In the genomic region with DNA sequence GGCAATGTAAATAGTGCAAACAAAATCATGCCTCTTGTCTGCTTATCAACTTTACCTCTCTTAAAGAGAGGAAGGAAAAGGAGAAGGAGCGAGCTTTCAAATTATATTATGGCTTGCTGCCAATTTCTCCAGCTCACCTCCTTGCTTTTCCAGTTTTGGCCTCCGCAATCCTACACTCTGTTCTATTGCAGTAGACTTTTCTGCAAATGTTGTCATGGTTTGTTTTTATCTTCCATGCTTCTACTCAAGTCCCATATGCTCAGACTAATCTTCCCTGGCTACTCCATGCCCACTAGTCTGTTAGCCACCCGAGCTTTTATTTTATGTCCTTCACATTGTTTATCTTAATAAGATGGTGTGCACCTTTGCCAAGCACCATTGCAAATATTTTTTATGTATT, we compare ENCODE assay signal across 27 mouse cellular contexts.
DNase-seq lines count a peak whose midpoint lies in the region; ATAC-seq and TF ChIP-seq lines count a peak whose summit lies in the region.
"Had no signal": no experiment of that assay in that cellular context is flagged by ENCODE, and none has a peak within 500 bp of the region (broad histone marks: within the 10 kb centered on the region; RNA-seq: fewer than 3 reads in every experiment).

No protein-coding gene starts in this region.

- H3K9ac ChIP-seq in lung, embryonic 14.5 days: no peak overlapping the region
- H3K9ac ChIP-seq: embryonic facial prominence, embryonic 15.5 days; forebrain, postnatal 0 days; heart, embryonic 12.5 days; heart, embryonic 15.5 days; hindbrain, embryonic 14.5 days had no signal

- no peak overlapping the region for H3K4me3 ChIP-seq in lung, embryonic 14.5 days (ENCODE audit: low read depth, low read length)
- H3K4me3 ChIP-seq: embryonic facial prominence, embryonic 15.5 days; heart, embryonic 12.5 days; heart, embryonic 15.5 days had no signal

- H3K27ac ChIP-seq in lung, embryonic 14.5 days (ENCODE audit: low read depth): no peak overlapping the region
- H3K27ac ChIP-seq: embryonic facial prominence, embryonic 15.5 days; heart, embryonic 15.5 days; hindbrain, embryonic 14.5 days; hindbrain, postnatal 0 days had no signal

- no peaks in the 10 kb centered on the region for H3K36me3 ChIP-seq in lung, embryonic 14.5 days (ENCODE audit: insufficient read depth)
- H3K36me3 ChIP-seq: embryonic facial prominence, embryonic 15.5 days; heart, embryonic 12.5 days; heart, embryonic 15.5 days had no signal

- no peaks in the 10 kb centered on the region for H3K27me3 ChIP-seq in lung, embryonic 14.5 days (ENCODE audit: insufficient read depth, low read length)
- H3K27me3 ChIP-seq: embryonic facial prominence, embryonic 15.5 days; heart, embryonic 12.5 days; heart, embryonic 15.5 days had no signal

- 46% methylated on average over 3 of the region's 3 CpGs for WGBS in lung, embryonic 14.5 days

- H3K4me2 ChIP-seq in lung, embryonic 14.5 days: no peak overlapping the region
- H3K4me2 ChIP-seq: embryonic facial prominence, embryonic 15.5 days; heart, embryonic 12.5 days; heart, embryonic 15.5 days; hindbrain, embryonic 14.5 days had no signal

- TF ChIP-seq CTCF in lung, embryonic 14.5 days (IDR thresholded peaks at IDR 0.05; ENCODE audit: low read depth): no peak

- H3K9me3 ChIP-seq in lung, embryonic 14.5 days (ENCODE audit: low read depth, low read length): no peaks in the 10 kb centered on the region
- H3K9me3 ChIP-seq: embryonic facial prominence, embryonic 15.5 days; heart, embryonic 12.5 days; heart, embryonic 15.5 days had no signal

- no peaks in the 10 kb centered on the region for H3K4me1 ChIP-seq in lung, embryonic 14.5 days (ENCODE audit: insufficient read depth)
- H3K4me1 ChIP-seq: heart, embryonic 12.5 days; heart, embryonic 15.5 days had no signal

- peak; percentile 1 to 40 for DNase-seq in frontal cortex, adult 2 months (ENCODE audit: extremely low spot score in 1 of 2, low spot score in 1 of 2)
- no peak for DNase-seq in frontal cortex, postnatal 10 days (ENCODE audit: low spot score in 2 of 2)
- peak; percentile 35 for DNase-seq in lung, embryonic 14.5 days
- no peak for DNase-seq in lung, postnatal 14 days
- DNase-seq in right cerebral cortex, adult 18-20 months: peak; percentile 5
- no peak for DNase-seq in right cerebral cortex, postnatal 4 days
- no peak for DNase-seq in layer of hippocampus, adult 8-10 months (ENCODE audit: low spot score in 2 of 2)
- DNase-seq: adrenal gland, adult 2 months; adrenal gland, postnatal 14 days; cerebellum, adult 11-12 months; cerebellum, adult 8-10 months; cerebellum, postnatal 10 days; cerebellum, postnatal 36 days; embryo, embryonic 11 days; forebrain, postnatal 0 days; gastrocnemius, postnatal 25 days; heart, adult 18-20 months; heart, postnatal 14 days; heart, postnatal 4 days had no signal

- no peak for ATAC-seq in lung, embryonic 14.5 days (ENCODE audit: insufficient read depth)
- ATAC-seq: CD4-positive, CD25-positive, alpha-beta regulatory T cell, adult 4 months; forebrain, embryonic 14.5 days; forebrain, postnatal 0 days; hindbrain, postnatal 0 days; inflammation-experienced regulatory T-cells, adult 6 months had no signal

Comparison
In these comparisons a context has a peak if more than half of its experiments do, and no peak if none do; other contexts are left out.
1. DNase-seq: peak in frontal cortex, adult 2 months (2 of 2), lung, embryonic 14.5 days (single experiment) and right cerebral cortex, adult 18-20 months (single experiment); none in frontal cortex, postnatal 10 days (0 of 2), lung, postnatal 14 days (single experiment), right cerebral cortex, postnatal 4 days (single experiment) and layer of hippocampus, adult 8-10 months (0 of 2).